Mouse (Mus musculus) liver, embryonic 14.5 days (tissue): ENCODE data around the gene Nfam1. TPM values are rescaled to one million over a fixed set of nuclear protein-coding genes. Genes with fewer than 3 reads are reported as not detected.
A peak's percentile ranks its signal among the peaks of the same experiment; 100 is the strongest.
"Not testable (repeated sequence)": the region's sequence is repeated elsewhere in the genome, so short reads cannot be mapped to it uniquely, and the experiment has no call there.

Experiments
- ATAC-seq: fragments of 200-750 bp; cut with Nextera tagmentation; 2 replicates; pipeline ENCODE4 v1.8.0; 2017; ENCODE audit warnings: moderate number of reproducible peaks, mild to moderate bottlenecking, moderate library complexity; ENCODE audit not compliant: insufficient read depth
- DNase-seq, 3 experiments: peaks; one replicate each; pipeline ENCODE4 v3.0.0-alpha.2; 2012 to 2013; ENCODE audit warnings: low read depth in 3 of 3, low spot score in 3 of 3
- H3K27ac ChIP-seq: fragments of 300-500 bp; sonication (generic); 2 replicates; pipeline ENCODE4 v1.5.1; 2014; ENCODE audit warnings: moderate library complexity, mild to moderate bottlenecking, control low read depth, inconsistent platforms
- H3K27me3 ChIP-seq: fragments of 300-500 bp; sonication (generic); 2 replicates; pipeline ENCODE4 v1.6.1; 2014; ENCODE audit warnings: mild to moderate bottlenecking, low read length, moderate library complexity; ENCODE audit not compliant: control insufficient read depth, insufficient read depth
- H3K36me3 ChIP-seq: fragments of 300-500 bp; sonication (generic); replicated peaks from 2 replicates; pipeline ENCODE4 v1.6.1; 2014; ENCODE audit warnings: low read depth; ENCODE audit not compliant: control insufficient read depth, insufficient read depth
- H3K4me1 ChIP-seq, 2 experiments: fragments of 200-500 bp in 1 of 2; fragments of 300-500 bp in 1 of 2; sonication (generic) in 1 of 2; replicated peaks; 2 replicates each; pipeline ENCODE4 v1.6.1; 2012 to 2014; ENCODE audit warnings: antibody characterized with exemption in 1 of 2, inconsistent platforms in 1 of 2, low read length in 1 of 2; ENCODE audit not compliant: control insufficient read depth in 2 of 2, insufficient read depth in 2 of 2
- H3K4me2 ChIP-seq: fragments of 300-500 bp; sonication (generic); 2 replicates; pipeline ENCODE4 v1.6.1; 2014; ENCODE audit warnings: low read depth, mild to moderate bottlenecking, control low read depth, moderate library complexity
- H3K4me3 ChIP-seq, 2 experiments: fragments of 200-500 bp in 1 of 2; fragments of 300-500 bp in 1 of 2; sonication (generic) in 1 of 2; 2 replicates each; pipeline ENCODE4 v1.5.1; 2012 to 2014; ENCODE audit warnings: low read depth in 2 of 2, low read length in 2 of 2, mild to moderate bottlenecking in 2 of 2, control low read depth in 1 of 2, inconsistent platforms in 1 of 2, moderate library complexity in 1 of 2; ENCODE audit not compliant: insufficient read depth in 1 of 2
- H3K9ac ChIP-seq: fragments of 300-500 bp; sonication (generic); replicated peaks from 2 replicates; pipeline ENCODE4 v1.6.1; 2014; ENCODE audit warnings: mild to moderate bottlenecking, control low read depth, moderate library complexity
- H3K9me3 ChIP-seq: fragments of 300-500 bp; sonication (generic); 2 replicates; pipeline ENCODE4 v1.6.1; 2016; ENCODE audit warnings: low read length, mixed read lengths; ENCODE audit not compliant: control insufficient read depth
- CTCF ChIP-seq: IDR thresholded peaks from 2 replicates; pipeline ENCODE4 v1.5.1; 2016; ENCODE audit warnings: antibody characterized with exemption, low read depth, control low read depth
- EP300 ChIP-seq: IDR thresholded peaks from 2 replicates; pipeline ENCODE4 v1.6.1; 2016; ENCODE audit warnings: antibody characterized with exemption, low read depth
- WGBS: fragments of 180-500 bp; shearing (Covaris S2); extraction: QIAGEN DNeasy Blood & Tissue Kit; methylation state at CpG from one replicate; pipeline ENCODE4 v1.1.7; 2014; ENCODE audit not compliant: insufficient replicate concordance; 5-methylcytosine and 5-hydroxymethylcytosine counted together
- polyA plus RNA-seq, 2 experiments: library from polyadenylated mRNA; depleted of rRNA in 1 of 2; stranded (reverse) in 1 of 2; unstranded in 1 of 2; fragments of >200 nt; fragmentation: Nextera tagmentation in 1 of 2; extraction: Ambion mirVana in 1 of 2; gene quantifications; 2 replicates each; pipeline versions ENCODE4 v1.2.1 to v1.2.3; 2012 to 2014

The Nfam1 gene
- polyA plus RNA-seq, 2 experiments: 3.6 to 5.9 TPM

GRCm38 (mm10) chr15:83068270-83068669, 35.2 kb upstream of the Nfam1 start:
- Histone ChIP-seq H3K9me3 (no peaks in the 10 kb centered on the region), H3K36me3 (no peaks in the 10 kb centered on the region), H3K27me3 (no peaks in the 10 kb centered on the region), H3K27ac (no peak overlapping the region), H3K9ac (no peak overlapping the region), H3K4me2 (no peak overlapping the region), H3K4me3 (no peak overlapping the region), H3K4me1 (no peaks in the 10 kb centered on the region)
- ATAC-seq: no peak
- 73% methylated on average over 5 of the region's 5 CpGs for WGBS
- no peak for TF ChIP-seq EP300
- TF ChIP-seq CTCF: no peak
- DNase-seq: no peak

GRCm38 (mm10) chr15:83065543-83065942, 32.4 kb upstream of the Nfam1 start:
- H3K4me2 ChIP-seq: no peak overlapping the region
- H3K9ac ChIP-seq: no peak overlapping the region
- no peak for DNase-seq
- no peak for ATAC-seq
- no peaks in the 10 kb centered on the region for H3K9me3 ChIP-seq
- H3K36me3 ChIP-seq: no peaks in the 10 kb centered on the region
- no peaks in the 10 kb centered on the region for H3K27me3 ChIP-seq
- H3K27ac ChIP-seq: no peak overlapping the region
- H3K4me1 ChIP-seq: no peaks in the 10 kb centered on the region; a peak in 1 of 4 replicates
- no peak overlapping the region for H3K4me3 ChIP-seq
- 68% methylated on average over 4 of the region's 4 CpGs for WGBS
- TF ChIP-seq CTCF (no peak), EP300 (no peak)

DNA sequence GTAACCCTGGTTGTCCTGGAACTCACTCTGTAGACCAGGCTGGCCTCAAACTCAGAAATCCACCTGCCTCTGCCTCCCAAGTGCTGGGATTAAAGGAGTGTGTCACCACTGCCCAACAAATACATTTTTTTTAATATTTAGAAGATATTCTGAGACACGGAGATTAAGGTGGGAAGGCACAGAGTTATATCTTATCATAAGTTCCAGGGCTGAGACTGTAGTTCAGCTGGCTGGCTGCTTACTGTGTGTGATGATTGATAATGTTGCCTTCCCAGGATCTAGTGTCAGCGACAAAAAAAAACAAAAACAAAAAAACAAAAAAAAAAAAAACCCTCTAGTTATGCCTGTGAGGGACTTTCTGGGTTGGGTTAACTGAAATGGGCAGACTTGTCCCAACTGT, 29.5 kb upstream of the Nfam1 start:
- not testable (repeated sequence) for H3K27ac ChIP-seq, ATAC-seq, H3K27me3 ChIP-seq, H3K4me1 ChIP-seq, H3K36me3 ChIP-seq, H3K9ac ChIP-seq, H3K9me3 ChIP-seq, DNase-seq, H3K4me3 ChIP-seq, H3K4me2 ChIP-seq
- 35% methylated on average over 2 of the region's 2 CpGs for WGBS

DNA sequence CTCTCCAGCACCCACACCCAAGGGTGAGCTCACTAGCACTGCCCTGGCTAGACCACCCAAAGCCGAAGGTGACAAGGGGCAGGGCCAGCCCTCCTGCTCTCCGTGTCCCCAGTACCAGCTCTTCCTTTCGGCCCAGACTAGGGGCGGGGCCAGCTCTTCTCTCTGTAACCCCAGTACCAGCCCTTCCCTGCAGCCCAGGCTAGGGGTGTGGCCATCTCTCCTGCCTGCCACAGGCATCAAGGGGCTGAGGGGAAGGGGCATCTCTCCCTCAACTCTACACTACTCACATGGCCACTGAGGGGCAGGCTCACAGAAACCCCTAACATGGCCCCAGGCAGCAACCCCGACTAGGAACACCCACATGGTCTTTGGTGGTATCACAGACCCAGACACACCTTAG, 28.6 kb upstream of the Nfam1 start:
- no peak for DNase-seq
- no peak for ATAC-seq
- WGBS: 20% methylated on average over 5 of the region's 5 CpGs
- Histone ChIP-seq H3K9ac (no peak overlapping the region), H3K4me1 (peaks cover 0 to 4% of the 10 kb centered on the region in 2 experiments; a peak in 1 of 4 replicates), H3K27me3 (peaks cover 8% of the 10 kb centered on the region), H3K27ac (no peak overlapping the region), H3K9me3 (no peaks in the 10 kb centered on the region), H3K4me2 (no peak overlapping the region), H3K4me3 (no peak overlapping the region), H3K36me3 (no peaks in the 10 kb centered on the region)
- TF ChIP-seq EP300 (no peak), CTCF (no peak)

GRCm38 (mm10) chr15:83059233-83059660, 26.1 kb upstream of the Nfam1 start:
- H3K9me3 ChIP-seq: no peaks in the 10 kb centered on the region
- H3K4me1 ChIP-seq: peaks cover 0 to 4% of the 10 kb centered on the region in 2 experiments; a peak in 1 of 4 replicates
- H3K9ac ChIP-seq: no peak overlapping the region
- H3K27ac ChIP-seq: no peak overlapping the region
- WGBS: 14% methylated on average over 5 of the region's 5 CpGs
- ATAC-seq: no peak
- H3K27me3 ChIP-seq: peaks cover 14% of the 10 kb centered on the region
- no peak overlapping the region for H3K4me2 ChIP-seq
- peak; percentile 41 to 48 (median 43) for DNase-seq
- H3K36me3 ChIP-seq: no peaks in the 10 kb centered on the region
- no peak overlapping the region for H3K4me3 ChIP-seq
- TF ChIP-seq EP300 (peak; percentile 69), CTCF (no peak)
